Mouse (Mus musculus): ENCODE results near the gene Atp6v0a2. TPM values are rescaled to one million over a fixed set of nuclear protein-coding genes. Genes with fewer than 3 reads are reported as not detected.

The Atp6v0a2 gene
- polyA plus RNA-seq, 2 experiments, result 33.3 to 42.8 TPM

GRCm38 (mm10) chr5:124761011-124761410 lies 132.6 kb downstream of the Atp6v0a2 start:
- H3K4me3 ChIP-seq (replicated peaks; ENCODE audit: low read length), result no peak overlapping the region
- H3K36me3 ChIP-seq (ENCODE audit: control insufficient read depth, insufficient read depth, low read length), result no peaks in the 10 kb centered on the region
- ATAC-seq (ENCODE audit: low FRiP score, low read depth) (no peak), DNase-seq (ENCODE audit: low spot score) (no peak)
- H3K4me1 ChIP-seq (ENCODE audit: control insufficient read depth, insufficient read depth, low read length), result no peaks in the 10 kb centered on the region
- no peak overlapping the region for H3K4me2 ChIP-seq (replicated peaks; ENCODE audit: low read depth, low read length, severe bottlenecking)
- H3K9me3 ChIP-seq (ENCODE audit: control insufficient read depth, low read length), result no peaks in the 10 kb centered on the region
- no peak overlapping the region for H3K9ac ChIP-seq (ENCODE audit: low read depth, low read length, severe bottlenecking)
- TF ChIP-seq POLR2A (IDR thresholded peaks at IDR 0.05; ENCODE audit: borderline replicate concordance, extremely low read depth, insufficient read depth, insufficient read length), result no peak
- no peaks in the 10 kb centered on the region for H3K27me3 ChIP-seq (ENCODE audit: control insufficient read depth, insufficient read depth, low read length)
- H3K27ac ChIP-seq (replicated peaks; ENCODE audit: low read depth, low read length), result no peak overlapping the region
- 61% methylated on average over 18 of the region's 18 CpGs for WGBS

- WGBS, result 100% methylated on average over 1 of the region's 1 CpGs
- Histone ChIP-seq H3K27ac (replicated peaks; ENCODE audit: low read depth, low read length) (no peak overlapping the region), H3K9me3 (ENCODE audit: control insufficient read depth, low read length) (no peaks in the 10 kb centered on the region), H3K27me3 (ENCODE audit: control insufficient read depth, insufficient read depth, low read length) (no peaks in the 10 kb centered on the region), H3K4me3 (replicated peaks; ENCODE audit: low read length) (no peak overlapping the region), H3K4me2 (replicated peaks; ENCODE audit: low read depth, low read length, severe bottlenecking) (no peak overlapping the region), H3K36me3 (ENCODE audit: control insufficient read depth, insufficient read depth, low read length) (no peaks in the 10 kb centered on the region), H3K4me1 (ENCODE audit: control insufficient read depth, insufficient read depth, low read length) (no peaks in the 10 kb centered on the region), H3K9ac (ENCODE audit: low read depth, low read length, severe bottlenecking) (no peak overlapping the region)
- no peak for DNase-seq (ENCODE audit: low spot score)
- TF ChIP-seq POLR2A (IDR thresholded peaks at IDR 0.05; ENCODE audit: borderline replicate concordance, extremely low read depth, insufficient read depth, insufficient read length), result no peak
- ATAC-seq (ENCODE audit: low FRiP score, low read depth), result no peak
Observed at GRCm38 (mm10) chr5:124761787-124762186, 133.4 kb downstream of the Atp6v0a2 start.

Other genes with a start within 250 kb of the Atp6v0a2 start
- gene Sbno1, start 202.6 kb upstream of the Atp6v0a2 start, polyA plus RNA-seq (2012; rRNA removed), result 43.0 and 45.9 TPM in 2 replicates
- gene Sbno1, start 202.6 kb upstream of the Atp6v0a2 start, polyA plus RNA-seq (2014; fragmentation: Nextera tagmentation; extraction: Ambion mirVana), result 65.1 and 76.3 TPM in 2 replicates
- gene Kmt5a, start 188.6 kb upstream of the Atp6v0a2 start, polyA plus RNA-seq (2012; rRNA removed), result 96.7 and 101 TPM in 2 replicates
- gene Kmt5a, start 188.6 kb upstream of the Atp6v0a2 start, polyA plus RNA-seq (2014; fragmentation: Nextera tagmentation; extraction: Ambion mirVana), result 70.9 and 91.4 TPM in 2 replicates
- gene Rilpl2, start 150.2 kb upstream of the Atp6v0a2 start, polyA plus RNA-seq (2012; rRNA removed), result 34.7 and 36.3 TPM in 2 replicates
- 36.9 and 39.2 TPM in 2 replicates for gene Rilpl2, start 150.2 kb upstream of the Atp6v0a2 start, polyA plus RNA-seq (2014; fragmentation: Nextera tagmentation; extraction: Ambion mirVana)
- gene Snrnp35, start 145.4 kb upstream of the Atp6v0a2 start, polyA plus RNA-seq (2012; rRNA removed), result 8.1 and 17.1 TPM in 2 replicates
- 10.7 and 12.2 TPM in 2 replicates for gene Snrnp35, start 145.4 kb upstream of the Atp6v0a2 start, polyA plus RNA-seq (2014; fragmentation: Nextera tagmentation; extraction: Ambion mirVana)
- gene Rilpl1, start 97.2 kb upstream of the Atp6v0a2 start, polyA plus RNA-seq (2012; rRNA removed), result 17.8 and 22.4 TPM in 2 replicates
- gene Rilpl1, start 97.2 kb upstream of the Atp6v0a2 start, polyA plus RNA-seq (2014; fragmentation: Nextera tagmentation; extraction: Ambion mirVana), result 23.2 and 28.0 TPM in 2 replicates
- gene Tmed2, start 87.9 kb upstream of the Atp6v0a2 start, polyA plus RNA-seq (2012; rRNA removed), result 260 and 264 TPM in 2 replicates
- 594 and 615 TPM in 2 replicates for gene Tmed2, start 87.9 kb upstream of the Atp6v0a2 start, polyA plus RNA-seq (2014; fragmentation: Nextera tagmentation; extraction: Ambion mirVana)
- 20.8 and 22.0 TPM in 2 replicates for gene Ddx55, start 75.7 kb upstream of the Atp6v0a2 start, polyA plus RNA-seq (2012; rRNA removed)
- gene Ddx55, start 75.7 kb upstream of the Atp6v0a2 start, polyA plus RNA-seq (2014; fragmentation: Nextera tagmentation; extraction: Ambion mirVana), result 11.9 and 12.5 TPM in 2 replicates
- gene Eif2b1, start 49.4 kb upstream of the Atp6v0a2 start, polyA plus RNA-seq (2012; rRNA removed), result 37.4 and 42.5 TPM in 2 replicates
- gene Eif2b1, start 49.4 kb upstream of the Atp6v0a2 start, polyA plus RNA-seq (2014; fragmentation: Nextera tagmentation; extraction: Ambion mirVana), result 71.3 and 73.5 TPM in 2 replicates
- gene Gtf2h3, start 49.4 kb upstream of the Atp6v0a2 start, polyA plus RNA-seq (2012; rRNA removed), result 86.9 and 94.6 TPM in 2 replicates
- gene Gtf2h3, start 49.4 kb upstream of the Atp6v0a2 start, polyA plus RNA-seq (2014; fragmentation: Nextera tagmentation; extraction: Ambion mirVana), result 62.6 and 76.4 TPM in 2 replicates
- 0.20 and 0.38 TPM in 2 replicates for gene Dnah10, start 96.5 kb downstream of the Atp6v0a2 start, polyA plus RNA-seq (2012; rRNA removed)
- gene Dnah10, start 96.5 kb downstream of the Atp6v0a2 start, polyA plus RNA-seq (2014; fragmentation: Nextera tagmentation; extraction: Ambion mirVana), result 0.11 TPM in 1 of 2 replicates, not detected in the other
- gene Ccdc92, start 233.8 kb downstream of the Atp6v0a2 start, polyA plus RNA-seq (2012; rRNA removed), result 3.8 and 5.0 TPM in 2 replicates
- gene Ccdc92, start 233.8 kb downstream of the Atp6v0a2 start, polyA plus RNA-seq (2014; fragmentation: Nextera tagmentation; extraction: Ambion mirVana), result 4.1 and 4.2 TPM in 2 replicates
- 52.4 and 52.7 TPM in 2 replicates for gene Zfp664, start 234.1 kb downstream of the Atp6v0a2 start, polyA plus RNA-seq (2012; rRNA removed)
- 65.7 and 76.3 TPM in 2 replicates for gene Zfp664, start 234.1 kb downstream of the Atp6v0a2 start, polyA plus RNA-seq (2014; fragmentation: Nextera tagmentation; extraction: Ambion mirVana)